Mouse (Mus musculus) limb, embryonic 15.5 days (tissue): ENCODE results near the gene Faxc. TPM values are rescaled to one million over a fixed set of nuclear protein-coding genes. Genes with fewer than 3 reads are reported as not detected.

Experiments
- ATAC-seq: fragments of 200-750 bp; cut with Nextera tagmentation; 2 replicates; pipeline ENCODE4 v1.8.0; 2017; ENCODE audit warnings: low read depth, moderate TSS enrichment; ENCODE audit not compliant: insufficient number of reproducible peaks, low FRiP score, low TSS enrichment
- H3K27ac ChIP-seq: fragments of 300-500 bp; sonication (generic); 2 replicates; pipeline ENCODE4 v1.5.1; 2015; ENCODE audit warnings: moderate library complexity, mild to moderate bottlenecking, inconsistent platforms
- H3K27me3 ChIP-seq: fragments of 300-500 bp; sonication (generic); 2 replicates; pipeline ENCODE4 v1.6.1; 2015; ENCODE audit warnings: inconsistent platforms
- H3K36me3 ChIP-seq: fragments of 300-500 bp; sonication (generic); 2 replicates; pipeline ENCODE4 v1.6.1; 2015; ENCODE audit warnings: inconsistent platforms
- H3K4me1 ChIP-seq: fragments of 300-500 bp; sonication (generic); 2 replicates; pipeline ENCODE4 v1.6.1; 2015; ENCODE audit warnings: inconsistent platforms
- H3K4me2 ChIP-seq: fragments of 300-500 bp; sonication (generic); 2 replicates; pipeline ENCODE4 v1.6.1; 2015; ENCODE audit warnings: mild to moderate bottlenecking, inconsistent platforms
- H3K4me3 ChIP-seq: fragments of 300-500 bp; sonication (generic); 2 replicates; pipeline ENCODE4 v1.5.1; 2015; ENCODE audit warnings: mild to moderate bottlenecking, inconsistent platforms
- H3K9ac ChIP-seq: fragments of 300-500 bp; sonication (generic); 2 replicates; pipeline ENCODE4 v1.6.1; 2015; ENCODE audit warnings: inconsistent platforms
- H3K9me3 ChIP-seq: fragments of 300-500 bp; sonication (generic); 2 replicates; pipeline ENCODE4 v1.6.1; 2016; ENCODE audit warnings: inconsistent platforms
- WGBS: fragments of 180-500 bp; shearing (Covaris S2); methylation state at CpG from one replicate; pipeline ENCODE4 v1.1.7; 2015; 5-methylcytosine and 5-hydroxymethylcytosine counted together
- polyA plus RNA-seq: library from polyadenylated mRNA; unstranded; fragments of >200 nt; fragmentation: Nextera tagmentation; extraction: Ambion mirVana; gene quantifications from 2 replicates; pipeline ENCODE4 v1.2.1, GENCODE M21; 2015

The Faxc gene
- polyA plus RNA-seq, 1 experiment from 2014 or later = 3.8 TPM

- no peak for ATAC-seq
- no peaks in the 10 kb centered on the region for H3K9me3 ChIP-seq
- WGBS = 18% methylated on average over 1 of the region's 1 CpGs
- H3K4me2 ChIP-seq = no peak overlapping the region
- no peaks in the 10 kb centered on the region for H3K4me1 ChIP-seq
- H3K27me3 ChIP-seq = no peaks in the 10 kb centered on the region
- H3K4me3 ChIP-seq = no peak overlapping the region
- no peak overlapping the region for H3K9ac ChIP-seq
- H3K36me3 ChIP-seq = peaks cover 4% of the 10 kb centered on the region; the same call in 1 of the 2 replicates
- H3K27ac ChIP-seq = no peak overlapping the region
These were observed 40.8 kb downstream of the Faxc start for GRCm38 (mm10) chr4:21971949-21972348.

DNA sequence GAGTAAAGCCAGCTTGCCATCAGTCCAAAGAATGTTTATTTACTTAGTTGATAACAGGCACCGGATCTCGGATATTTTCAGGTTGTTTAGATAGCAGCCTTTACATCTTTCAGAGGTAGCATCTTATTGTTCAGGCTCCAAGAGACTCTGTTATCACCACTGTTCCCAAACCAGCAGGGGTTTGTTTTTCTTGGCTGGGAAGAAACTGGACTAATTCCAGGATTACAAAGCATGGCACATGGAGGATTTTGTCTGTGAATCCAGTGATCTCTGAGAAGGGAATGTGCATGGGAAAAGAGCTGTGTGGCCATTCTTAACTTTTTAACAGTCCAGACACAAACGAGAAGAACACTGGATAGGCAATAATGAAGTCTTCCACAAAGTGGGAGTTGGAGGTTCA lies 43.0 kb downstream of the Faxc start:
- Histone ChIP-seq H3K4me2 (no peak overlapping the region), H3K9me3 (no peaks in the 10 kb centered on the region), H3K27me3 (no peaks in the 10 kb centered on the region), H3K9ac (no peak overlapping the region), H3K4me3 (no peak overlapping the region), H3K36me3 (peaks cover 4% of the 10 kb centered on the region; the same call in 1 of the 2 replicates), H3K4me1 (no peaks in the 10 kb centered on the region), H3K27ac (no peak overlapping the region)
- WGBS = 39% methylated on average over 3 of the region's 3 CpGs
- no peak for ATAC-seq

DNA sequence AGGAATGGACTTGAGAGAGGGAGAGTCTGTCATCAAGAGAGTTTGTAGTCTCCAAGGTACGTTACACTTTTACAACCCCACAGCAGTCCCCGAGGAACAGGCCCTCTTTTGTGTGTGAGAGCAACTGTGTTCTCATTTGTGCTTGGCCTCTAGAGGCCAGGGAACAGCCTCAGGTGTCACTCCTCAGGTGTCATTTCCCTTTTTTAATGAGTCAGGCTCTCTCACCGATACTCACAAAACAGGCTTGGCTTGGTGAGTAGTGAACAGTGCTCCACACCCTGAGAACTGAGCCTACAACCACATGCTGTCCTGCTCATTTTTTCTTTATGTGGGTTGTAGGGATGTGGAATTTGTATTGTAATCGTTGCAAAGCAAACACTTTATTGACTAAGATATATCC lies 49.3 kb downstream of the Faxc start:
- no peak for ATAC-seq
- no peak overlapping the region for H3K9ac ChIP-seq
- H3K4me3 ChIP-seq = no peak overlapping the region
- no peaks in the 10 kb centered on the region for H3K9me3 ChIP-seq
- 47% methylated on average over 4 of the region's 4 CpGs for WGBS
- H3K27me3 ChIP-seq = no peaks in the 10 kb centered on the region
- no peak overlapping the region for H3K27ac ChIP-seq
- no peak overlapping the region for H3K4me2 ChIP-seq
- H3K4me1 ChIP-seq = no peaks in the 10 kb centered on the region
- peaks cover 9% of the 10 kb centered on the region; the same call in 1 of the 2 replicates for H3K36me3 ChIP-seq

- H3K9ac ChIP-seq = no peak overlapping the region
- no peaks in the 10 kb centered on the region for H3K4me1 ChIP-seq
- H3K27me3 ChIP-seq = no peaks in the 10 kb centered on the region
- 95% methylated on average over 9 of the region's 9 CpGs for WGBS
- no peaks in the 10 kb centered on the region for H3K9me3 ChIP-seq
- no peak for ATAC-seq
- H3K4me2 ChIP-seq = no peak overlapping the region
- H3K36me3 ChIP-seq = peaks cover 9% of the 10 kb centered on the region; the same call in 1 of the 2 replicates
- no peak overlapping the region for H3K4me3 ChIP-seq
- H3K27ac ChIP-seq = no peak overlapping the region
These were observed 51.3 kb downstream of the Faxc start for GRCm38 (mm10) chr4:21982449-21982848.

DNA sequence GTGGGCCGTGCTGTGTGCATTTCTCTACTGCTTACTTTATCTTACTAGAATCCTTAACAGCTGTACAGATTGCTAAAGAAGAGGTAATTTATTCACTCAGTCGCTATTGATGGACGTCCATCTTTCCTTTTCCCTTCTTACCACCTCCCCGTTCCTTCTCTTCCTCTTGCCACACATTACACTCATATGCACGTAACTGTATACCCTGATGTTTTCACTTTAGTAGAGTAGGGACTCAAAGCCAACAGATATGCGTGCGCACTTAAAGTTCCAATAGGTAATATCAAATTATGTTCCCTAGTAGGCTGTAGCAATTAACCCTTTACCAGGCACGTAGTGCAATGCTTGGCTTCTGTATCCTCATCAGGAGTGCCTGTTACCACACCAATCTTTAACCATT lies 55.7 kb downstream of the Faxc start:
- no peaks in the 10 kb centered on the region for H3K4me1 ChIP-seq
- H3K9ac ChIP-seq = no peak overlapping the region
- no peaks in the 10 kb centered on the region for H3K9me3 ChIP-seq
- H3K27ac ChIP-seq = no peak overlapping the region
- H3K4me2 ChIP-seq = no peak overlapping the region
- peaks cover 9% of the 10 kb centered on the region; the same call in 1 of the 2 replicates for H3K36me3 ChIP-seq
- WGBS = 77% methylated on average over 8 of the region's 8 CpGs
- H3K27me3 ChIP-seq = no peaks in the 10 kb centered on the region
- no peak for ATAC-seq
- H3K4me3 ChIP-seq = no peak overlapping the region

DNA sequence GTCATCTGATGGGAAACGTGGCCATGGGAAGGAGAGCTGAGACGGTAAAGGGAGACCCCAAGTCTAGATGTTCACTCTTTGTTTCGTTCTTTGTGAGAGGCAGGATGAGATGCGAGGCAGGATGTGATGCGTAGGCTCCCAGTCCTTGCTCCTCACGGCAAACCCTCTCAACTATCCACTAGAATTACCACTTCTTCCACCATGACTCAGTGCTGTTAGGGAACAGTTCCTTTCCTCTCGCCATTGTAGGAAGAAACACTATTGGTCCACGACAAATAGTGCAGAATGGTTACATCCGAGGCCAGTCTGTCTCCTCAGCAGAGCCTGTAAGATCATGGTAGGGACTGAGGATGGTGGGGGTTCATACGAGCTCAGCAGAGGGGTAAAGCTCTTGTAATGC lies 56.3 kb downstream of the Faxc start:
- Histone ChIP-seq H3K27ac (no peak overlapping the region), H3K27me3 (no peaks in the 10 kb centered on the region), H3K9ac (no peak overlapping the region), H3K9me3 (no peaks in the 10 kb centered on the region), H3K36me3 (peaks cover 7% of the 10 kb centered on the region; the same call in 1 of the 2 replicates), H3K4me1 (no peaks in the 10 kb centered on the region), H3K4me3 (no peak overlapping the region), H3K4me2 (no peak overlapping the region)
- no peak for ATAC-seq
- WGBS = 85% methylated on average over 10 of the region's 10 CpGs

DNA sequence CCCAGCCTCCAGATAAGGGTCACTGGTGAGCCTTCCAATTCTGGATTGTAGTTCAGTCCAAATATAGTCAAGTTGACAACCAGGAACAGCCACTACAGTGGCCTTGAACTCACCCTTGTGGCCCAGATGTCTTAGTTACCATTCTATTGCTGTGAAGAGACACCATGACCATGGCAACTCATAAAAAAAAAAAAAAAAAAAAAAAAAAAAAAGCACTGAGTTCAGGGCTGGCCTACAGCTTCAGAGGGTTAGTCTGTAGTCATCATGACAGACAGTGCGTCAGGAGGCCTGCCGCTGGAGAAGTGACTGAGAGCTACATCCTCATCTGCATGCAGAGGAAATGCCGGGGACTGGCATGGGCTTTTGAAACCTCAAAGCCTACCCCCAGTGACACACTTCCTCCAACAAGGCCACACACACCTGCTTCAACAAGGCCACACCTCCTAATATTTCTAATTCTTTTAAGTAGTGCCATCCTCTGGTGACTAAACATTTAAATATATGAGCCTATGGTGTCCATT lies 58.5 kb downstream of the Faxc start:
- H3K9me3 ChIP-seq = no peaks in the 10 kb centered on the region
- no peak overlapping the region for H3K9ac ChIP-seq
- WGBS = 85% methylated on average over 3 of the region's 3 CpGs
- no peaks in the 10 kb centered on the region for H3K27me3 ChIP-seq
- no peaks in the 10 kb centered on the region for H3K4me1 ChIP-seq
- H3K36me3 ChIP-seq = peaks cover 18% of the 10 kb centered on the region
- no peak for ATAC-seq
- H3K4me2 ChIP-seq = no peak overlapping the region
- H3K27ac ChIP-seq = no peak overlapping the region
- H3K4me3 ChIP-seq = no peak overlapping the region

DNA sequence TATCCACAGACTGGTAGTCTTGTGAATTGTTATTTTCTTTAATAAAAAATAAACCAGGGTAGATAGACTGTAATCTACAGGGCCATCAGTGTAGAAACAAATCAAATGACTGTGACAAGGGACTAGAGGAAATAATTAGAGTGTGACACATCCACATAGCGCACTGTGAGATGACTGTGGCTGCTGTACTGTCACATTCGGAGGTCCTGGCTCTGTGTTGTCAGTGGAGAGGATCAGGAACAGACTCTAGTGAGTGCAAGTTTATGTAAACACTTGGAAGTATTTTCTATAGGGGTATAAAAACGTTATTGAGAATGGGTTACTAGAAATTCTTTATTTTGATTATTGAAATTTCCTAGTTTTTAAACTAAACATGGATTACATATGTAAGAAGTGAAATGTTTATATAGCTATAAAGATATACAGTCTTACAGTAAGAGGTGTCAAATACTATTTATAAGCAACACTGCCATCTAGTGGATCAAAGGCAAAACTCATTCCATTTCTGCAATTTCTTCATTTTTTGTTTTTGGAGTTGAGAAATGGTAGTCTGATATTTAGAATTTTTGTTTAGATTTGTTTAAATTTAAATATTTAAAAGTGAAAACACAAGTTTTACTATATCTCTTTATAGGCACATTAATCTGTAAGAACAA lies 59.6 kb downstream of the Faxc start:
- no peaks in the 10 kb centered on the region for H3K4me1 ChIP-seq
- WGBS = 39% methylated on average over 3 of the region's 3 CpGs
- H3K27me3 ChIP-seq = no peaks in the 10 kb centered on the region
- no peak overlapping the region for H3K9ac ChIP-seq
- no peaks in the 10 kb centered on the region for H3K9me3 ChIP-seq
- no peak for ATAC-seq
- H3K27ac ChIP-seq = no peak overlapping the region
- H3K4me2 ChIP-seq = no peak overlapping the region
- no peak overlapping the region for H3K4me3 ChIP-seq
- peaks cover 15% of the 10 kb centered on the region for H3K36me3 ChIP-seq

GRCm38 (mm10) chr4:22017656-22018379 lies 86.7 kb downstream of the Faxc start:
- no peaks in the 10 kb centered on the region for H3K27me3 ChIP-seq
- H3K27ac ChIP-seq = no peak overlapping the region
- ATAC-seq = no peak
- H3K36me3 ChIP-seq = no peaks in the 10 kb centered on the region
- H3K4me1 ChIP-seq = no peaks in the 10 kb centered on the region
- no peaks in the 10 kb centered on the region for H3K9me3 ChIP-seq
- H3K4me2 ChIP-seq = no peak overlapping the region
- 12% methylated on average over 9 of the region's 9 CpGs for WGBS
- H3K9ac ChIP-seq = no peak overlapping the region
- no peak overlapping the region for H3K4me3 ChIP-seq

GRCm38 (mm10) chr4:22018414-22018813 lies 87.3 kb downstream of the Faxc start:
- WGBS = 54% methylated on average over 5 of the region's 5 CpGs
- Histone ChIP-seq H3K4me3 (no peak overlapping the region), H3K36me3 (no peaks in the 10 kb centered on the region), H3K27me3 (no peaks in the 10 kb centered on the region), H3K4me2 (no peak overlapping the region), H3K27ac (no peak overlapping the region), H3K4me1 (no peaks in the 10 kb centered on the region), H3K9me3 (no peaks in the 10 kb centered on the region), H3K9ac (no peak overlapping the region)
- no peak for ATAC-seq

DNA sequence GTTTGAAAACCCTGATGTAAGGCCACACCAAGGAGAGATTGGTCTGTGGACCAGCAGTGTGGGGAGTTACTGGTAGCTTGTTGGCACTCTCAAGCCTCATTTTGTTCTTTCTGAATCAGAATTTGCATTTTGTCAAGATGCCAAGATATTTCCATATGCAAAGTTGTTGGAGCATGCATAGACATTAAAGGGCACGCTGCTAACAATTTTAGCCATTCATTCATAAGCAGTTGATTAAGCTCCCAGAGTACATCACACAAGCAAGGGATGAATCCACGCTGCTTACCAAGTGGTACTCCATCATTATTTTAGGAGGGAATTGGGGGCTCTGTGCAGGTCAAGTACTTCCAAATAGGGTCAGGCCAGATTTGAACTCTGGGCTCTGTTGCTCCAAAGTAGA lies 98.8 kb downstream of the Faxc start:
- Histone ChIP-seq H3K4me1 (no peaks in the 10 kb centered on the region), H3K36me3 (no peaks in the 10 kb centered on the region)
- ATAC-seq = no peak

More for the DNA sequence above, 98.8 kb downstream of the Faxc start:
- Histone ChIP-seq H3K27me3 (no peaks in the 10 kb centered on the region), H3K4me3 (no peak overlapping the region), H3K9ac (no peak overlapping the region), H3K27ac (no peak overlapping the region), H3K4me2 (no peak overlapping the region), H3K9me3 (no peaks in the 10 kb centered on the region)
- 82% methylated on average over 2 of the region's 2 CpGs for WGBS
